Mouse (Mus musculus) hindbrain, embryonic 11.5 days (tissue): ENCODE measurements at regions not wholly inside any gene's neighbourhood (a gene's known extent, or its start where the extent isn't known, plus 50 kb on each side); places are given as distances from the start of the nearest gene placed in this dataset.

Experiments used
- ATAC-seq: fragments of 200-750 bp; cut with Nextera tagmentation; 2 replicates; pipeline ENCODE4 v1.8.0; 2017; ENCODE audit warnings: mild to moderate bottlenecking, moderate TSS enrichment, moderate library complexity; ENCODE audit not compliant: low FRiP score
- DNase-seq: peaks from one replicate; pipeline ENCODE4 v3.0.0-alpha.2; 2015; ENCODE audit warnings: low spot score
- H3K27ac ChIP-seq: fragments of 300-500 bp; sonication (generic); 2 replicates; pipeline ENCODE4 v1.5.1; 2014; ENCODE audit warnings: mild to moderate bottlenecking, low read depth, low read length
- H3K27me3 ChIP-seq: fragments of 300-500 bp; sonication (generic); 2 replicates; pipeline ENCODE4 v1.6.1; 2014; ENCODE audit warnings: mild to moderate bottlenecking, low read length, moderate library complexity, mixed read lengths; ENCODE audit not compliant: control insufficient read depth, insufficient read depth
- H3K36me3 ChIP-seq: fragments of 300-500 bp; sonication (generic); 2 replicates; pipeline ENCODE4 v1.6.1; 2014; ENCODE audit warnings: mild to moderate bottlenecking, low read length, moderate library complexity, mixed read lengths; ENCODE audit not compliant: control insufficient read depth, insufficient read depth
- H3K4me1 ChIP-seq: fragments of 300-500 bp; sonication (generic); replicated peaks from 2 replicates; pipeline ENCODE4 v1.6.1; 2014; ENCODE audit warnings: low read length, mixed read lengths; ENCODE audit not compliant: control insufficient read depth, insufficient read depth
- H3K4me2 ChIP-seq: fragments of 300-500 bp; sonication (generic); replicated peaks from 2 replicates; pipeline ENCODE4 v1.6.1; 2014; ENCODE audit warnings: mild to moderate bottlenecking, low read depth, low read length
- H3K4me3 ChIP-seq: fragments of 300-500 bp; sonication (generic); 2 replicates; pipeline ENCODE4 v1.5.1; 2014; ENCODE audit warnings: low read depth, low read length
- H3K9ac ChIP-seq: fragments of 300-500 bp; sonication (generic); 2 replicates; pipeline ENCODE4 v1.6.1; 2014; ENCODE audit warnings: low read depth, low read length
- H3K9me3 ChIP-seq: fragments of 300-500 bp; sonication (generic); 2 replicates; pipeline ENCODE4 v1.6.1; 2016; ENCODE audit warnings: low read length; ENCODE audit not compliant: control insufficient read depth
- WGBS: fragments of 180-500 bp; shearing (Covaris S2); extraction: QIAGEN DNeasy Blood & Tissue Kit; methylation state at CpG from one replicate; pipeline ENCODE4 v1.1.7; 2014; 5-methylcytosine and 5-hydroxymethylcytosine counted together

DNA sequence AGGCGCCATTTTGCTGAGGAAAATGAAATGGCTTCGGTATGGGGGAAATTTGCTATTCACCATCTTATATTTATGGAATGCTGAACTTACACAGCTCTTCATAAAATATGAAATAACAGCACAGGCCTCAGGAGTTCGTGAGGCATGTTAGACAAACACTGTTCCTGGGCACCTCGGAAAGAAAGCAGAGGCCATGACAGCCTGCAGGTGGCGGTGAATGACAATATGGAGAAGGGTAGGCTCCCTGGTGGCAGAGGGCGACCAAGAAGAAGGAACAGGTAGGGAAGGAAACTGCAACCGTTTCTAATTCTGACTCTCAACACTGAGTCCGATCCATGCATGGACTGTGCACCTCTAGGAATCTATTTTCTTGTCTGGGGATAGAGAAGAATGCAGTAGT lies 553.6 kb upstream of the Tmpo start:
- Histone ChIP-seq H3K4me1 (no peaks in the 10 kb centered on the region), H3K36me3 (no peaks in the 10 kb centered on the region), H3K27ac (no peak overlapping the region), H3K4me3 (no peak overlapping the region), H3K9ac (no peak overlapping the region), H3K4me2 (no peak overlapping the region), H3K27me3 (no peaks in the 10 kb centered on the region), H3K9me3 (no peaks in the 10 kb centered on the region)
- 82% methylated on average over 8 of the region's 8 CpGs for WGBS
- ATAC-seq, result no peak
- DNase-seq, result no peak

DNA sequence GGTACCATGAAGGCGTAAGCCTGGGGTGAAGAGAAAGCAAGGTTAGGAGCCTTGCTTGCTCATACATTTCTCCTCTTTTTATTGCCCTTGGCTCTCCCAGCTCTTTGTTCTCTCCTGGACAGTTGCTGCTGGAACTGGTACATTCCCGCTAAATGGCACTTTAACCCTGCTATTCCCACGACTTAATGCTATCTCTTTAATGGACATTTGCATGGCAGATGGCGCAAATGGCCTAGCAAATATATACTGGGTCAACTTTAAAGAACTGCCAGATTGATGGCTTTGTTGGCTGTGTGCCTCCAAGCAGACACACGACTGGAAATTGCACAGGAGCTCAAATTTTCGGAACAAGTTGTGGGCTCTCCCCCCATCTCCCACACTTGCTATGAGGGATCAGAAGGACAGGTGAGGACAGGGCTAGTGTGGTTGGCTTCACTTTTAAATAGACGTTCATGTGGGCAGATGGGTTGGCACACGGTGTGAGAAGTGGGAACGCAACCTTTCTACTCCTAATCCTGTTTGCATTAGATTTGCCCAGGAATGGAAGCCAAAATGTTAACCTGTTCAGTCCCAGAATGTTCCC lies 551.0 kb upstream of the Tmpo start:
- Histone ChIP-seq H3K36me3 (no peaks in the 10 kb centered on the region), H3K4me3 (no peak overlapping the region), H3K4me2 (no peak overlapping the region), H3K9me3 (no peaks in the 10 kb centered on the region), H3K27ac (no peak overlapping the region), H3K9ac (no peak overlapping the region), H3K4me1 (no peaks in the 10 kb centered on the region), H3K27me3 (no peaks in the 10 kb centered on the region)
- WGBS, result 80% methylated on average over 9 of the region's 9 CpGs
- ATAC-seq (no peak), DNase-seq (no peak)

DNA sequence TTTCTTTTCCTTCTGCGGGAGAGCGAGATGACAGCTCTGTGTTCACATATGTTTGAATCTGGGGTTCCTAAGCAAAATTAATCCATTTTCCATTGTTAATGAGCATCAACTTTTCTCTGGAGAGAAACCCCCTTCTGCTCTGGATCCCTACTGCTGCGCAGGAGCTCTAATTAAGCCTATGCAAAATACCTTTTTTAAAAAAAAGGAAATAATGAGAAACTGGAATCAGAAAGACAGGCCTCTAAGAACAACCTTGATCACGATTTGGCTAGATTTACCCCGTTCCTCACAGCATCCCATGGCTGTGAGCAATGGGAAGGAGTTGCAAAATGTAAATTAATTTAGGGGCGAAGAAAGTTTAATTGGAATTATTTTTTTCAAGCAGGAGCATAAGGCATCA lies 548.9 kb upstream of the Tmpo start:
- Histone ChIP-seq H3K4me2 (no peak overlapping the region), H3K27ac (no peak overlapping the region), H3K4me3 (no peak overlapping the region), H3K9me3 (no peaks in the 10 kb centered on the region), H3K9ac (no peak overlapping the region), H3K4me1 (no peaks in the 10 kb centered on the region), H3K36me3 (no peaks in the 10 kb centered on the region), H3K27me3 (no peaks in the 10 kb centered on the region)
- ATAC-seq, result no peak
- 90% methylated on average over 6 of the region's 6 CpGs for WGBS
- DNase-seq, result no peak

DNA sequence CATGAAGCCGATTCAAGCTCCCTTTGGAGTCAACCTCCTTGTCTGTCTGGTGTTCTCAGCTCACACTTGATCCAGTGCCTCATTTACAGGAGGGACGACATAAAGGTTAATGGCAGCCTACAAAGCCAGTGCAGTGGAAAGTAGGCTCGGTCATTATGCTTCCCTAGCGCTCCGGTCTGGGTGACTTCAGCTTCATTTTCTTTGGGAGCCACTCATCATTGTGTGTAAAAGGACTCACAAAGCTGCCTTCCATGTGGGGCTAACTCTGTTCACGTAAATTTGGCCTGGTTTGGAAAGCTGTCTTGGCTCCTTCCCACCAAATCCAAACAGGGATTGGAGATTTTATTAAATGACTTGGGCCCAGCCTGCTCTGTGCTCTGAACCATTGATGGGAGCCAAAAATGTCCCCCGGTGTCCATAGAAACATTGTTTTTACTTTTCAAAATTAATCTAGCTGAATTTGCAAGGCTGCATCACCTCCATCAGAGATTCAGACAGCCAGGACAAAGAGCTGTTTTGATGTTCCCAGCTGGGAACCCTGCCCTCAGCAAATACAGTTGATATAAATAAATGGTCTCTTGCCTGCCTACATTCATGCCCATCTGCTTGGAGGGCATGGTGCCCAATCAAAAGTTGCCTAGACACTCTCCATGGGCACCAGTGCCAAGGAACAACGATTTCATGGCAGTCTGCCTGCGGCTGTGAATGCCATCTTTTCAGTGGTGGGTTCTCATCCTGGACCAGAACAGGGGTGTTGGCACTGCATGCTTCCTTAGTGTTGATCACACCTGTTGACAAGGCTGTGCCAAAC lies 538.7 kb upstream of the Tmpo start:
- no peak overlapping the region for H3K27ac ChIP-seq
- WGBS, result 89% methylated on average over 9 of the region's 9 CpGs
- H3K4me1 ChIP-seq, result no peaks in the 10 kb centered on the region
- H3K4me2 ChIP-seq, result no peak overlapping the region
- no peak for ATAC-seq
- no peaks in the 10 kb centered on the region for H3K27me3 ChIP-seq
- no peak for DNase-seq
- H3K9ac ChIP-seq, result no peak overlapping the region
- H3K36me3 ChIP-seq, result no peaks in the 10 kb centered on the region
- H3K4me3 ChIP-seq, result no peak overlapping the region
- H3K9me3 ChIP-seq, result no peaks in the 10 kb centered on the region

DNA sequence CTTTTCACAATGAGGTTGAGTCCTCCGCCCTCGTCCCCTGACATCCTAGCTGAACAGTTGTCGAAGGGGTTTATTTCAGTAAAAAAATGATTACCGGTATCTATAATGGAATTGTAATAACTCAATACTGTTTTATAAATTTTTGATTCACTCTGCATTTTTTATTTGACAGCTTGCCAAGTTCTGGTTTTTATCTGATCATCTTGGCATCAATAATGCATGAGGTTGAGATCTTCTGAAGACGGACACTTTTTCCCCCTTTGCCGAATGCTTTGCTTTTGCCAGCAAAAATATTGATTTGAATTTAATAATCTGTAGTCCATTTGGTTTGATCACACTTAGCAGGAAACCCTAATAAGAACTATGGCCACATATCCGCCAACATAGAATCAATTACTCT lies 535.5 kb upstream of the Tmpo start:
- Histone ChIP-seq H3K27me3 (no peaks in the 10 kb centered on the region), H3K36me3 (no peaks in the 10 kb centered on the region), H3K4me1 (no peaks in the 10 kb centered on the region), H3K4me2 (no peak overlapping the region), H3K9ac (no peak overlapping the region), H3K9me3 (no peaks in the 10 kb centered on the region), H3K4me3 (no peak overlapping the region), H3K27ac (0 out of 2 replicates have a peak overlapping the region, but pooled peaks have one; percentile 24)
- 82% methylated on average over 7 of the region's 7 CpGs for WGBS
- ATAC-seq (no peak), DNase-seq (no peak)

DNA sequence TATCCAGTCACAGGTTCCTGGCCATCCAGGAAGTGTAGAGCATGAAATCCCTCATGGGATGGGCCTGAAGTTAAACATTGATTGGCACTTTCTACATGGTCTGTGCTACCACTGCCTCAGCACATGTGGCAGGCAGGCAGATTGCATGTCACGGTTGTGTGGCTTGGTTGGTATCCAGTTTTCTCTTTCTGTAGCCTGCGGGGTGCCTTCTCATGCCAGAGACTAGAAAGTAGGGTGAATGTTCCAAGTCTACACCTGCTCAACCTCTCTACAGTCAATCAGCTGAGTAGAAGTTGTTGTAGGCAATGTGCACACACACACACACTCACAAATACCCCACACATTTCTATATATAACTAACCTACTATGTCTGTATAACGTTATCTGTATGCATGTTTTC lies 533.5 kb upstream of the Tmpo start:
- Histone ChIP-seq H3K9me3 (no peaks in the 10 kb centered on the region), H3K4me3 (no peak overlapping the region), H3K4me1 (no peaks in the 10 kb centered on the region), H3K27me3 (no peaks in the 10 kb centered on the region), H3K4me2 (no peak overlapping the region), H3K27ac (no peak overlapping the region), H3K9ac (no peak overlapping the region), H3K36me3 (no peaks in the 10 kb centered on the region)
- WGBS, result 85% methylated on average over 3 of the region's 3 CpGs
- no peak for DNase-seq
- no peak for ATAC-seq

DNA sequence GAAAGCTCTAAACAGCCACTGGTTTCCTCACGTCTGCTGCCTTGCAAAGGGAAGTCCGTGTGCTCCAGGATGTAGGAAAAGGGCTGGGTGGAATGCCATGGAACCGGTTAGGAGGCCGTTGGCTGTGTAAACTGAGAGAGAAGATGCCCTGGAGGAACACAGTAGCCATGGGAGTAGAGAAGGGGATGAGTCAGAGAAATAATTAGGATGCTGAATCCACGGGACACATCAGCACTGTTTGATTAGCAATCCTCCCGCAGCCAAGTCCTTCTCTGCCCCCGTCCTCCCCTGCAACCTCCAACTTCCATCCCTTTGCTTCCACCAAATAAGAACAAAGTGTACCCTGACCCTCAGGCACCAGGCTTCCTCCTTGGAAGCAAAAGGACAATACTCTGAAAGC lies 532.4 kb upstream of the Tmpo start:
- ATAC-seq, result no peak
- no peak for DNase-seq
- no peak overlapping the region for H3K4me2 ChIP-seq
- H3K36me3 ChIP-seq, result no peaks in the 10 kb centered on the region
- no peaks in the 10 kb centered on the region for H3K9me3 ChIP-seq
- H3K27me3 ChIP-seq, result no peaks in the 10 kb centered on the region
- H3K4me1 ChIP-seq, result no peaks in the 10 kb centered on the region
- 59% methylated on average over 7 of the region's 7 CpGs for WGBS
- no peak overlapping the region for H3K4me3 ChIP-seq
- H3K27ac ChIP-seq, result no peak overlapping the region
- H3K9ac ChIP-seq, result no peak overlapping the region

DNA sequence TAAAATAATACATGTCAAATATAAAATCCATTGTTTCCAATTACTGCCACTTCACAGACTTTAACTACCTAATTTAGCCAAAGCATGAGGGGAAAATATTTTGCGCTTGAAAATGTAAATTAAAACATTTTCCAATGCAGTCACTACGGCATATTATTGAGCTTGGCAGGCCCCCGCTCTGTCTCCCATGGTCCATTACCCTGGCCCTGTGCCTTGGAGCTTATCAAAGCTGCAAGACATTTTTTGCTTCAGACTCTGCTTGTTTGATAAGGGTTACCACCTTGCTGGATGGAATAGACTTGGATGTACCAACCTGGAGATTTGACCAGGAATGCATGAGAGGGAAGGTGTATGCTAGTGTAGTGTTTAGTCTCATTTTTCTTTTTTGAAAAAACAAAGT lies 525.7 kb upstream of the Tmpo start:
- Histone ChIP-seq H3K36me3 (no peaks in the 10 kb centered on the region), H3K9me3 (no peaks in the 10 kb centered on the region), H3K27me3 (no peaks in the 10 kb centered on the region), H3K9ac (no peak overlapping the region), H3K4me3 (no peak overlapping the region), H3K4me2 (no peak overlapping the region), H3K4me1 (no peaks in the 10 kb centered on the region), H3K27ac (no peak overlapping the region)
- no peak for DNase-seq
- ATAC-seq, result no peak
- WGBS, result 89% methylated on average over 3 of the region's 3 CpGs

DNA sequence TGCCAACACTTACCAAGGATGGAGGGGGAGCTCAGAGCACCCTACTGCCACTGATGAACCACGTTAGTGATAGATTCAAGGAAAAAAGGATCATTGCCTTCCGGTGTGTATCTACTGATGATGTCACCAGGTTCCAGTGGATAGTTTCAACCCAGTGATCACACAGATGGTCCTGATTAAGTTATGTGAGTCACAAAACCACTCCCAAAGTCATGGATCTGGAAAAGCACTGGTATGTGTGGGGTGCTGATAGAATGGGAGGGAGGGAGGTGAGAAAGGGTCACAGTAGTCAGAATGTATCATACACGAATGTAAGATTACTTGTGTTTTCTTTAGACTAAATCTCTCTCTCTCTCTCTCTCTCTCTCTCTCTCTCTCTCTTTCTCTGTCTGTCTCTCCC lies 523.6 kb upstream of the Tmpo start:
- Histone ChIP-seq H3K4me3 (no peak overlapping the region), H3K9me3 (no peaks in the 10 kb centered on the region), H3K4me2 (no peak overlapping the region), H3K27ac (no peak overlapping the region), H3K4me1 (no peaks in the 10 kb centered on the region), H3K27me3 (no peaks in the 10 kb centered on the region), H3K36me3 (no peaks in the 10 kb centered on the region), H3K9ac (no peak overlapping the region)
- WGBS, result 73% methylated on average over 3 of the region's 3 CpGs
- ATAC-seq (no peak), DNase-seq (no peak)
